Mouse (Mus musculus): Measurements from ENCODE around the gene Hoxd3. TPM values are rescaled to one million over a fixed set of nuclear protein-coding genes. Genes with fewer than 3 reads are reported as not detected.

The Hoxd3 gene
- total RNA-seq, 2 experiments from 2014 or later = not detected

- intact Hi-C loops (cut with DNase I) = loop anchor here (5.0 kb wide), 2 partner anchors 43 to 83 kb away; partner anchors contain the start of gene Hoxd10
- no peak for DNase-seq (ENCODE audit: low spot score in 2 of 2)
Observed at GRCm38 (mm10) chr2:74734996-74735811, 23.5 kb downstream of the Hoxd3 start.

GRCm38 (mm10) chr2:74735851-74736687 lies 24.3 kb downstream of the Hoxd3 start:
- intact Hi-C loops (cut with DNase I) = loop anchor here (5.0 kb wide), 1 partner anchor 84 kb away; no protein-coding TSS in a partner anchor
- no peak for DNase-seq (ENCODE audit: low spot score in 2 of 2)

GRCm38 (mm10) chr2:74736688-74737577 lies 25.2 kb downstream of the Hoxd3 start:
- intact Hi-C loops (cut with DNase I) = loop anchor here (5.0 kb wide), 1 partner anchor 85 kb away; no protein-coding TSS in a partner anchor
- no peak for DNase-seq (ENCODE audit: low spot score in 2 of 2)

- intact Hi-C loops (cut with DNase I) = loop anchor here (5.0 kb wide), 1 partner anchor 85 kb away; no protein-coding TSS in a partner anchor
- DNase-seq (ENCODE audit: low spot score in 2 of 2) = no peak
Observed at GRCm38 (mm10) chr2:74737578-74738070, 25.9 kb downstream of the Hoxd3 start.

GRCm38 (mm10) chr2:74738623-74739475 lies 27.1 kb downstream of the Hoxd3 start:
- intact Hi-C loops (cut with DNase I) = loop anchor here (5.0 kb wide), 1 partner anchor 87 kb away; no protein-coding TSS in a partner anchor
- no peak for DNase-seq (ENCODE audit: low spot score in 2 of 2)

- no peak for DNase-seq (ENCODE audit: low spot score in 2 of 2)
- intact Hi-C loops (cut with DNase I) = loop anchor here (5.0 kb wide), 1 partner anchor 87 kb away; no protein-coding TSS in a partner anchor
Observed at GRCm38 (mm10) chr2:74739476-74739800, 27.7 kb downstream of the Hoxd3 start.

- intact Hi-C loops (cut with DNase I) = loop anchor here (5.0 kb wide), 1 partner anchor 88 kb away; no protein-coding TSS in a partner anchor
- no peak for DNase-seq (ENCODE audit: low spot score in 2 of 2)
Observed at GRCm38 (mm10) chr2:74739869-74740268, 28.1 kb downstream of the Hoxd3 start.

GRCm38 (mm10) chr2:74740311-74741091 lies 28.8 kb downstream of the Hoxd3 start:
- no peak for DNase-seq (ENCODE audit: low spot score in 2 of 2)
- intact Hi-C loops (cut with DNase I) = no loop called here

- intact Hi-C loops (cut with DNase I) = no loop called here
- DNase-seq (ENCODE audit: low spot score in 2 of 2) = no peak
Observed at GRCm38 (mm10) chr2:74741252-74741978, 29.7 kb downstream of the Hoxd3 start.

GRCm38 (mm10) chr2:74741979-74742277 lies 30.2 kb downstream of the Hoxd3 start:
- DNase-seq (ENCODE audit: low spot score in 2 of 2) = no peak
- intact Hi-C loops (cut with DNase I) = no loop called here

- intact Hi-C loops (cut with DNase I) = no loop called here
Observed at GRCm38 (mm10) chr2:74745540-74746297, 34.0 kb downstream of the Hoxd3 start.

GRCm38 (mm10) chr2:74746298-74746921 lies 34.7 kb downstream of the Hoxd3 start:
- no peak for DNase-seq (ENCODE audit: low spot score in 2 of 2)
- intact Hi-C loops (cut with DNase I) = no loop called here

More at GRCm38 (mm10) chr2:74745540-74746297, 34.0 kb downstream of the Hoxd3 start:
- no peak for DNase-seq (ENCODE audit: low spot score in 2 of 2)

GRCm38 (mm10) chr2:74747006-74747405 lies 35.3 kb downstream of the Hoxd3 start:
- no peak for DNase-seq (ENCODE audit: low spot score in 2 of 2)
- intact Hi-C loops (cut with DNase I) = no loop called here

- intact Hi-C loops (cut with DNase I) = no loop called here
Observed at GRCm38 (mm10) chr2:74747661-74748141, 36.0 kb downstream of the Hoxd3 start.

GRCm38 (mm10) chr2:74748436-74748995 lies 36.8 kb downstream of the Hoxd3 start:
- DNase-seq (ENCODE audit: low spot score in 2 of 2) = no peak
- intact Hi-C loops (cut with DNase I) = no loop called here

More at GRCm38 (mm10) chr2:74747661-74748141, 36.0 kb downstream of the Hoxd3 start:
- DNase-seq (ENCODE audit: low spot score in 2 of 2) = no peak

All from left cerebral cortex, postnatal 36 days (tissue).